Mouse (Mus musculus): Measurements from ENCODE around the gene Cyth1. TPM values are rescaled to one million over a fixed set of nuclear protein-coding genes. Genes with fewer than 3 reads are reported as not detected.

Gene Cyth1
- polyA plus RNA-seq, 1 experiment, result not detected

GRCm38 (mm10) chr11:118174752-118175151 is 73.6 kb downstream of the Cyth1 start:
- TF ChIP-seq CTCF (IDR thresholded peaks at IDR 0.05; ENCODE audit: insufficient read depth, low read depth, low read length) (no peak), POLR2A (IDR thresholded peaks at IDR 0.05; ENCODE audit: insufficient read depth, low read depth, low read length) (no peak)
- Histone ChIP-seq H3K4me1 (ENCODE audit: control insufficient read depth, insufficient read depth, low read length) (peaks cover 4% of the 10 kb centered on the region; the same call in 1 of the 2 replicates), H3K27ac (ENCODE audit: insufficient read depth, low read depth, low read length) (no peak overlapping the region), H3K4me3 (ENCODE audit: insufficient read depth, low read depth, low read length) (no peak overlapping the region)
- 66% methylated on average over 7 of the region's 7 CpGs for WGBS

GRCm38 (mm10) chr11:118172768-118173167 is 75.6 kb downstream of the Cyth1 start:
- Histone ChIP-seq H3K4me3 (ENCODE audit: insufficient read depth, low read depth, low read length) (no peak overlapping the region), H3K4me1 (ENCODE audit: control insufficient read depth, insufficient read depth, low read length) (peaks cover 4% of the 10 kb centered on the region; the same call in 1 of the 2 replicates), H3K27ac (ENCODE audit: insufficient read depth, low read depth, low read length) (no peak overlapping the region)
- TF ChIP-seq POLR2A (IDR thresholded peaks at IDR 0.05; ENCODE audit: insufficient read depth, low read depth, low read length) (no peak), CTCF (IDR thresholded peaks at IDR 0.05; ENCODE audit: insufficient read depth, low read depth, low read length) (no peak)
- WGBS, result 75% methylated on average over 5 of the region's 5 CpGs

- TF ChIP-seq POLR2A (IDR thresholded peaks at IDR 0.05; ENCODE audit: insufficient read depth, low read depth, low read length) (no peak), CTCF (IDR thresholded peaks at IDR 0.05; ENCODE audit: insufficient read depth, low read depth, low read length) (no peak)
- H3K4me1 ChIP-seq (ENCODE audit: control insufficient read depth, insufficient read depth, low read length), result peaks cover 19% of the 10 kb centered on the region
- H3K27ac ChIP-seq (ENCODE audit: insufficient read depth, low read depth, low read length), result no peak overlapping the region
- H3K4me3 ChIP-seq (ENCODE audit: insufficient read depth, low read depth, low read length), result no peak overlapping the region
- WGBS, result 78% methylated on average over 5 of the region's 5 CpGs
These were observed 78.1 kb downstream of the Cyth1 start for GRCm38 (mm10) chr11:118170333-118170732.

GRCm38 (mm10) chr11:118168714-118169113 is 79.7 kb downstream of the Cyth1 start:
- H3K4me1 ChIP-seq (ENCODE audit: control insufficient read depth, insufficient read depth, low read length), result peaks cover 30% of the 10 kb centered on the region
- H3K27ac ChIP-seq (ENCODE audit: insufficient read depth, low read depth, low read length), result no peak overlapping the region

GRCm38 (mm10) chr11:118166626-118167025 is 81.8 kb downstream of the Cyth1 start:
- TF ChIP-seq POLR2A (IDR thresholded peaks at IDR 0.05; ENCODE audit: insufficient read depth, low read depth, low read length) (no peak), CTCF (IDR thresholded peaks at IDR 0.05; ENCODE audit: insufficient read depth, low read depth, low read length) (no peak)
- Histone ChIP-seq H3K4me1 (ENCODE audit: control insufficient read depth, insufficient read depth, low read length) (peaks cover 32% of the 10 kb centered on the region), H3K4me3 (ENCODE audit: insufficient read depth, low read depth, low read length) (no peak overlapping the region), H3K27ac (ENCODE audit: insufficient read depth, low read depth, low read length) (peak overlapping the region; percentile 53; the same call in 1 of the 2 replicates)
- 94% methylated on average over 5 of the region's 5 CpGs for WGBS

More at GRCm38 (mm10) chr11:118168714-118169113, 79.7 kb downstream of the Cyth1 start:
- H3K4me3 ChIP-seq (ENCODE audit: insufficient read depth, low read depth, low read length), result no peak overlapping the region
- 75% methylated on average over 9 of the region's 9 CpGs for WGBS
- TF ChIP-seq POLR2A (IDR thresholded peaks at IDR 0.05; ENCODE audit: insufficient read depth, low read depth, low read length), result no peak
- no peak for TF ChIP-seq CTCF (IDR thresholded peaks at IDR 0.05; ENCODE audit: insufficient read depth, low read depth, low read length)

GRCm38 (mm10) chr11:118165681-118166080 is 82.7 kb downstream of the Cyth1 start:
- TF ChIP-seq POLR2A (IDR thresholded peaks at IDR 0.05; ENCODE audit: insufficient read depth, low read depth, low read length), result no peak
- TF ChIP-seq CTCF (IDR thresholded peaks at IDR 0.05; ENCODE audit: insufficient read depth, low read depth, low read length), result peak; percentile 17; the same call in 1 of the 2 replicates
- Histone ChIP-seq H3K27ac (ENCODE audit: insufficient read depth, low read depth, low read length) (peak overlapping the region; percentile 53), H3K4me1 (ENCODE audit: control insufficient read depth, insufficient read depth, low read length) (peaks cover 28% of the 10 kb centered on the region), H3K4me3 (ENCODE audit: insufficient read depth, low read depth, low read length) (no peak overlapping the region)
- WGBS, result 45% methylated on average over 11 of the region's 11 CpGs

- no peak overlapping the region for H3K4me3 ChIP-seq (ENCODE audit: insufficient read depth, low read depth, low read length)
- H3K27ac ChIP-seq (ENCODE audit: insufficient read depth, low read depth, low read length), result peak overlapping the region; percentile 53; the same call in 1 of the 2 replicates
- no peak for TF ChIP-seq CTCF (IDR thresholded peaks at IDR 0.05; ENCODE audit: insufficient read depth, low read depth, low read length)
- TF ChIP-seq POLR2A (IDR thresholded peaks at IDR 0.05; ENCODE audit: insufficient read depth, low read depth, low read length), result no peak
- H3K4me1 ChIP-seq (ENCODE audit: control insufficient read depth, insufficient read depth, low read length), result peaks cover 28% of the 10 kb centered on the region
- WGBS, result 78% methylated on average over 8 of the region's 8 CpGs
These were observed 83.8 kb downstream of the Cyth1 start for GRCm38 (mm10) chr11:118164566-118164965.

- Histone ChIP-seq H3K4me3 (ENCODE audit: insufficient read depth, low read depth, low read length) (no peak overlapping the region), H3K4me1 (ENCODE audit: control insufficient read depth, insufficient read depth, low read length) (peaks cover 28% of the 10 kb centered on the region), H3K27ac (ENCODE audit: insufficient read depth, low read depth, low read length) (peak overlapping the region; percentile 27; the same call in 1 of the 2 replicates)
- TF ChIP-seq POLR2A (IDR thresholded peaks at IDR 0.05; ENCODE audit: insufficient read depth, low read depth, low read length) (no peak), CTCF (IDR thresholded peaks at IDR 0.05; ENCODE audit: insufficient read depth, low read depth, low read length) (no peak)
- WGBS, result 73% methylated on average over 10 of the region's 10 CpGs
These were observed 86.1 kb downstream of the Cyth1 start for GRCm38 (mm10) chr11:118162245-118162644.

GRCm38 (mm10) chr11:118161240-118161639 is 87.2 kb downstream of the Cyth1 start:
- 77% methylated on average over 6 of the region's 6 CpGs for WGBS
- Histone ChIP-seq H3K27ac (ENCODE audit: insufficient read depth, low read depth, low read length) (no peak overlapping the region), H3K4me1 (ENCODE audit: control insufficient read depth, insufficient read depth, low read length) (peaks cover 22% of the 10 kb centered on the region), H3K4me3 (ENCODE audit: insufficient read depth, low read depth, low read length) (no peak overlapping the region)
- TF ChIP-seq CTCF (IDR thresholded peaks at IDR 0.05; ENCODE audit: insufficient read depth, low read depth, low read length) (no peak), POLR2A (IDR thresholded peaks at IDR 0.05; ENCODE audit: insufficient read depth, low read depth, low read length) (no peak)

Measured in olfactory bulb, adult 2 months (tissue).